Mouse (Mus musculus) bone marrow macrophage, adult 2 months (primary cell): ENCODE results near the gene Pacsin1. TPM values are rescaled to one million over a fixed set of nuclear protein-coding genes. Genes with fewer than 3 reads are reported as not detected.
"Not testable (repeated sequence)": the region's sequence is repeated elsewhere in the genome, so short reads cannot be mapped to it uniquely, and the experiment has no call there.

ENCODE experiments used
- H3K27ac ChIP-seq: 2 replicates; pipeline ENCODE4 v1.5.1; 2012; ENCODE audit warnings: low read depth, low read length; ENCODE audit not compliant: insufficient read depth
- H3K4me1 ChIP-seq: 2 replicates; pipeline ENCODE4 v1.6.1; 2012; ENCODE audit warnings: low read length; ENCODE audit not compliant: control insufficient read depth, insufficient read depth
- H3K4me3 ChIP-seq: 2 replicates; pipeline ENCODE4 v1.5.1; 2012; ENCODE audit warnings: mild to moderate bottlenecking, low read length, moderate library complexity; ENCODE audit not compliant: insufficient read depth
- CTCF ChIP-seq: IDR thresholded peaks from 2 replicates; pipeline ENCODE4 v1.5.1; 2012; ENCODE audit warnings: low read depth, mild to moderate bottlenecking, low read length, moderate library complexity
- POLR2A ChIP-seq: IDR thresholded peaks from 2 replicates; pipeline ENCODE4 v1.6.1; 2012; ENCODE audit warnings: mild to moderate bottlenecking, low read depth, low read length, borderline replicate concordance
- polyA plus RNA-seq: library from polyadenylated mRNA; stranded (reverse); fragments of >200 nt; gene quantifications from 2 replicates; pipeline ENCODE4 v1.2.4, GENCODE M21; 2012; ENCODE audit not compliant: missing spikeins, insufficient read depth, insufficient read length

Gene Pacsin1
- polyA plus RNA-seq, 1 experiment = not detected

DNA sequence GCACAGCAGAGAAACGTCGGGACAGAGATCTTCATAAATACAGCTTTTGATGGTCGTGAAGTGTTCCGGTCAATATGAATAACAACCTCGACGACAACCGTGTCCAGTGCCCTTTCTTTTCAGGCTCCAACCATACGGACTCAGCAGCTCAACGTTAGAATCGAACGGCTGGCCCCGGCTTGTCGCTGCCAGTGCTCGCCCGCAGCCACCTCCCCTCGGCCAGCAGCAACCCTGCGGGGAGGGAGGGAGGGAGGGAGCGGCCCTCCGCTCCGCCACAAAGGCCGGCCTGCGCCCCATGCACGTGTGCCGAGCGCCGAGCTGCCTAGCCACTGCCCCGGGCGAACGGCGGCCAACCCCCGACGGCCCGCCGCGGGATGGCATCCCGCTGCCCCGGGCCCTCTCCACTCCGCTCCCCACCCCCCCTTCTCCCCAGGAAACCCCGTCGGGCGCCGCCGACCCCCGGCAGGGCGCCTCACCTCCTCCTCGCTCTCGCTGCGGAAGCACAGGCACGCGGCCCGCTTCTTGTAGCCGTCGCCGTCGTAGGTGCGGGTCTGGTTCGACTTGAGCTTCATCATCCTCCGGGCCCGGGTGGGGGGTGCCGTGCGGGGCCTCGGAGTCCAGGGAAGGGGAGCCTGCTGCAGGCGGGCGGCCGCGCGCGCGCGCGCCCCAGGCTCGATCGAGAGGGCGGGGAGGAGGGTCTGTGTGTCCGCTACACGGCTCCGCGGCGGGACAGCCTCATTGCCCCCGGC is 32.5 kb upstream of the Pacsin1 start:
- no peak for TF ChIP-seq CTCF
- no peak for TF ChIP-seq POLR2A
- Histone ChIP-seq H3K27ac (peak overlapping the region; percentile 70), H3K4me3 (peak overlapping the region; percentile 83), H3K4me1 (peaks cover 14% of the 10 kb centered on the region)

DNA sequence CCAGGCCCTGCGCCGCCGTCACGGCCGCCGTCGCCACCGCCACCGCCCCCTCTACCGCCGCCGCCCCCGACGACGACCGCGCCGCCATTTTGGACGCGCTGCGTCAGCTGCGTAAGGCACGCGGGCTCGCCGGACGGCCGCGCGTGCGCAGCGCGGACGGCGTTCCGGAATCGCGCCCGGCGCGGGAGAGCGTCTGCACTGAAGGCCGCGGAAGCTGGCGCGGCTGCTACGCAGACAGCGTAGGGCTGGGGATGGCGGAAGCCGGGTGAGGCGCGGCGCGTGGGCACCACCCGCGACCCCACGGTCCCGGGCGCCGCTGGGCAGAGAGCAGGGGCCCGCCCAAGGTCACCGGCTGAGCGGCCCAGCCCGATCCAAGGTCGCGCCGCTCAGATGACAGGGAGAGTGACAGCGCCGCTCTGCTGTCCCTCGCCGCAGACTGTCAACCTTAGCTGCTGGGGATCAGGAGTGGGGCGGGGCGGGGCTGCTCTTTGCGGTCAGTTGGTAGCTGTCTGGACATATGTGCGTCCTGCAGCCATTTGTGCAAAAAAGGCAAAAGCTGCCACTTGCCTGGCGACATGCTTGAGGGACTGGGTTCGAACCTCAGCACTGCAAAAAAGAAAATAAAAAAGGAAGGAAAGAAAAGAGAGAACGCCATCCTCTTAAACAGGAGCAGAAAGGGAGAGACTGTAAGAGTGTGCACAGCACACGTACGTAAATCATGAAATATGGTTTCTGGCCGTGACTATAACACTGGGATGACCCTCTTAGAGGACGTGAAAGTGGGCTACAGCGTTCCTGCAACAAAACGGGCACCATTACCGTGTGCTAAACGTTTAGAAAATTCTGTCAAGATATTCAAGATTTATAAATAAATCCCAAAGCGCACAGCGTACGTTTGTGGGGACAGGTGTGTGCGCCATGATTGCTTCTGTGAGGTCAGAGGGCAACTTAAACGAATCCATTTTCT is 31.7 kb upstream of the Pacsin1 start, which contains the start of gene Nudt3:
Gene Nudt3 (minus strand): TSS at position 136 of the 967 bp plus-strand sequence.
- Histone ChIP-seq H3K4me1 (peaks cover 14% of the 10 kb centered on the region), H3K4me3 (peak within 1 kb of the TSS; percentile 83), H3K27ac (peak within 1 kb of the TSS; percentile 88)
- TF ChIP-seq POLR2A = peak; percentile 82; the same call in 1 of the 2 replicates
- TF ChIP-seq CTCF = no peak

GRCm38 (mm10) chr17:27625455-27626251 is 29.7 kb upstream of the Pacsin1 start:
- H3K4me1 ChIP-seq = peaks cover 12% of the 10 kb centered on the region
- TF ChIP-seq CTCF (no peak), POLR2A (no peak)
- no peak overlapping the region for H3K27ac ChIP-seq
- H3K4me3 ChIP-seq = no peak overlapping the region

GRCm38 (mm10) chr17:27626681-27627080 is 28.6 kb upstream of the Pacsin1 start:
- Histone ChIP-seq H3K27ac (no peak overlapping the region), H3K4me1 (peaks cover 5% of the 10 kb centered on the region), H3K4me3 (no peak overlapping the region)
- no peak for TF ChIP-seq CTCF

DNA sequence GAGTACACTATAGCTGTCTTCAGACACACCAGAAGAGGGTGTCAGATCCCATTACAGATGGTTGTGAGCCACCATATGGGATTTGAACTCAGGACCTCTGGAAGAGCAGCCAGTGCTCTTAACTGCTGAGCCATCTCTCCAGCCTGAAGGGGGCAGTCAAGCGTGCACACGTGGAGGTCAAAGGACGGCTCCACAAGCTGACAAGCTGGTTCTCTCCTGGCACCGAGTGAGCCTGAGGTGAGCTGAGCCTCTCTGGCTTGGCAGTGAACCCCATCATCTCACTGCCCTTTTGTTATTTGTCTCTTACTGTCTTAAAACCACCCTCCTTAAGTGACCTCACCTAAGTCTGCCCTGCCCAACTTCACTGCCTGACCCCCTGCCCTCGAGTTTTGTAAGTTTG is 27.9 kb upstream of the Pacsin1 start:
- TF ChIP-seq POLR2A (no peak), CTCF (no peak)
- Histone ChIP-seq H3K27ac (no peak overlapping the region), H3K4me3 (no peak overlapping the region), H3K4me1 (peaks cover 7% of the 10 kb centered on the region)

- TF ChIP-seq CTCF (no peak), POLR2A (no peak)
- no peak overlapping the region for H3K27ac ChIP-seq
- no peak overlapping the region for H3K4me3 ChIP-seq
- H3K4me1 ChIP-seq = peaks cover 11% of the 10 kb centered on the region
Observed at GRCm38 (mm10) chr17:27628376-27628775, 26.9 kb upstream of the Pacsin1 start.

GRCm38 (mm10) chr17:27629249-27630020 is 25.9 kb upstream of the Pacsin1 start:
- Histone ChIP-seq H3K4me1 (peaks cover 6% of the 10 kb centered on the region; the same call in 1 of the 2 replicates), H3K27ac (no peak overlapping the region), H3K4me3 (no peak overlapping the region)
- TF ChIP-seq CTCF = peak; percentile 50
- no peak for TF ChIP-seq POLR2A

- TF ChIP-seq CTCF (no peak), POLR2A (no peak)
- Histone ChIP-seq H3K27ac (peak within 1 kb of the TSS; percentile 72), H3K4me3 (peak within 1 kb of the TSS; percentile 68), H3K4me1 (peaks cover 8% of the 10 kb centered on the region; the same call in 1 of the 2 replicates)
Observed at GRCm38 (mm10) chr17:27634871-27635574, 20.3 kb upstream of the Pacsin1 start, which contains the start of gene RPS10-NUDT3. Gene RPS10-NUDT3 (minus strand): TSS chr17:27635222.

DNA sequence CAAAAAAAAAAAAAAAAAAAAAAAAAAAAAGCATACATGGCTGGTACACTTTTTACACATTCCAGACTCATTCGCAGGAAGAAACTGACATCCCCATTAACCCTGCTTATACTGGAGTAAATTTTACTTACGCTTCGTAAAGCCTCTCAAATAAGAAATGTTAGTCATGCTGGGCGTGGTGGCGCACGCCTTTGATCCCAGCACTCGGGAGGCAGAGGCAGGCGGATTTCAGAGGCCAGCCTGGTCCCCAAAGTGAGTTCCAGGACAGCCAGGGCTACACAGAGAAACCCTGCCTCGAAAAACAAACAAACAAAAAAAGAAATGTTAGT is 19.8 kb upstream of the Pacsin1 start:
- Histone ChIP-seq H3K4me3 (peak overlapping the region; percentile 55), H3K27ac (peak overlapping the region; percentile 64)
- not testable (repeated sequence) for H3K4me1 ChIP-seq
